Mouse (Mus musculus) heart, embryonic 10.5 days (tissue): ENCODE data around the gene Catsper1. TPM values are rescaled to one million over a fixed set of nuclear protein-coding genes. Genes with fewer than 3 reads are reported as not detected.
A peak's percentile ranks its signal among the peaks of the same experiment; 100 is the strongest.

Source experiments
- DNase-seq: peaks from one replicate; pipeline ENCODE4 v3.0.0-alpha.2; 2017; ENCODE audit warnings: low spot score
- H3K27ac ChIP-seq: fragments of 300-500 bp; sonication (generic); 2 replicates; pipeline ENCODE4 v1.5.1; 2016; ENCODE audit warnings: mild to moderate bottlenecking
- H3K27me3 ChIP-seq: fragments of 300-500 bp; sonication (generic); 2 replicates; pipeline ENCODE4 v1.6.1; 2016; ENCODE audit warnings: mild to moderate bottlenecking; ENCODE audit not compliant: poor library complexity, insufficient read depth, severe bottlenecking
- H3K36me3 ChIP-seq: fragments of 300-500 bp; sonication (generic); 2 replicates; pipeline ENCODE4 v1.6.1; 2016; ENCODE audit warnings: mild to moderate bottlenecking, moderate library complexity
- H3K4me1 ChIP-seq: fragments of 300-500 bp; sonication (generic); 2 replicates; pipeline ENCODE4 v1.6.1; 2016; ENCODE audit warnings: mild to moderate bottlenecking
- H3K4me3 ChIP-seq: fragments of 300-500 bp; sonication (generic); 2 replicates; pipeline ENCODE4 v1.5.1; 2016; ENCODE audit warnings: mild to moderate bottlenecking, moderate library complexity
- H3K9me3 ChIP-seq: fragments of 300-500 bp; sonication (generic); 2 replicates; pipeline ENCODE4 v1.6.1; 2016; ENCODE audit warnings: mild to moderate bottlenecking, moderate library complexity
- WGBS: fragments of 180-500 bp; shearing (Covaris S2); methylation state at CpG from one replicate; pipeline ENCODE4 v1.1.7; 2016; 5-methylcytosine and 5-hydroxymethylcytosine counted together
- polyA plus RNA-seq: library from polyadenylated mRNA; unstranded; fragments of >200 nt; fragmentation: Nextera tagmentation; extraction: Ambion mirVana; gene quantifications from 2 replicates; pipeline ENCODE4 v1.2.1, GENCODE M21; 2016

Gene Catsper1
- polyA plus RNA-seq = not detected in 2 replicates

DNA sequence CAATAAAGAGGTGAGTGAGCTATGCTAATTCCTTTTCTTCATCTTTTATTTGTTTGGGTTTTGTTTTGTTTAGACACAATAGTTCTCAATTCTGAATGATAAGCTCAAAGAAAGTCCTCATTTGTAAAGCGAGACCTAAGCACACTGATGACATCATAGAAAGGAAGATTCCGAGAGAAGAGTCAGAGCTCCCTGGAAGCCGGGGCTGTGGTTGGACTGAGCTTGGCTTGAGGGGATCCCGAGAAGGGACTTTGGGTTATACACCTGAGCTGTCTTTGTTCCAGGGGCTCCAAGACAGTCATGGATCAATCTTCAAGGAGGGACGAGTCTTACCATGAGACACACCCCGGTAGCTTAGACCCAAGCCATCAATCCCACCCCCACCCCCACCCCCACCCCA lies at the start of gene Catsper1:
Gene Catsper1 (plus strand): TSS at position 301 of the 400 bp plus-strand sequence.
- Histone ChIP-seq H3K36me3 (no peaks in the 10 kb centered on the region), H3K9me3 (no peaks in the 10 kb centered on the region), H3K4me1 (peaks cover 8% of the 10 kb centered on the region), H3K27ac (no peak within 1 kb of the TSS), H3K27me3 (no peaks in the 10 kb centered on the region), H3K4me3 (no peak within 1 kb of the TSS)
- 79% methylated on average over 6 of the region's 6 CpGs for WGBS
- no peak for DNase-seq

- 0 out of 2 replicates have a peak, but pooled peaks cover 4% of the 10 kb centered on the region for H3K27me3 ChIP-seq
- peak within 1 kb of the TSS; percentile 91 for H3K27ac ChIP-seq
- under 1% methylated on average over 46 of the region's 46 CpGs for WGBS
- H3K36me3 ChIP-seq = peaks cover 40% of the 10 kb centered on the region
- DNase-seq = peak; percentile 100
- H3K4me3 ChIP-seq = peak within 1 kb of the TSS; percentile 82
- H3K4me1 ChIP-seq = peaks cover 48% of the 10 kb centered on the region
- H3K9me3 ChIP-seq = no peaks in the 10 kb centered on the region
Observed at GRCm38 (mm10) chr19:5294972-5295735, 40.4 kb upstream of the Catsper1 start, which contains the start of gene Sf3b2. Sf3b2 (minus strand) TSS chr19:5295455.

- 0 out of 2 replicates have a peak, but pooled peaks cover 4% of the 10 kb centered on the region for H3K27me3 ChIP-seq
- H3K27ac ChIP-seq = peak overlapping the region; percentile 91
- no peak for DNase-seq
- WGBS = 6% methylated on average over 13 of the region's 13 CpGs
- peaks cover 34% of the 10 kb centered on the region for H3K36me3 ChIP-seq
- peak overlapping the region; percentile 82 for H3K4me3 ChIP-seq
- H3K4me1 ChIP-seq = peaks cover 48% of the 10 kb centered on the region
- H3K9me3 ChIP-seq = no peaks in the 10 kb centered on the region
Observed at GRCm38 (mm10) chr19:5295736-5296075, 39.8 kb upstream of the Catsper1 start.

DNA sequence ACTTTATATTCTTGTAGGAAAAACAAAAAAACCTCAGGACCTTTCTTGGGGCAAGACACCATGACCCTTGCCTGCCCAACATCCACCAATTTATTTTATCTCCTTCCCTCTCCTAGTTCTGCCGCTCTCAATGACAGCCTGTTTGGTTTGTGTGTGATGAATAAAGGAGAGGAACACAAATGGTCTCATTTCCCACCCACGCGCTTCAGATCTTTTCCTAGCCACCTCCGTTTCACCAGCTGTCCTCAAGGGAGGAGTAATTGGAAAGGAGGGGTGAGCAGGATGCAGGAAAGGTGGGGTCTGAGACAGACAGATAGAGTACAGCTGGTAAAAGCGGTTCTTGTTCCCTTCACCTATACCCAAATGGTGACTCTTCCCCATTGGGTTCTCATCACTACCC lies 38.9 kb upstream of the Catsper1 start:
- 64% methylated on average over 5 of the region's 5 CpGs for WGBS
- Histone ChIP-seq H3K27me3 (0 out of 2 replicates have a peak, but pooled peaks cover 4% of the 10 kb centered on the region), H3K4me1 (peaks cover 48% of the 10 kb centered on the region), H3K9me3 (no peaks in the 10 kb centered on the region), H3K27ac (no peak overlapping the region), H3K36me3 (peaks cover 25% of the 10 kb centered on the region), H3K4me3 (0 out of 2 replicates have a peak overlapping the region, but pooled peaks have one; percentile 82)
- DNase-seq = no peak

GRCm38 (mm10) chr19:5297903-5298800 lies 37.4 kb upstream of the Catsper1 start, which contains the start of gene Gal3st3:
Gal3st3 (plus strand) TSS chr19:5298331.
- Histone ChIP-seq H3K4me1 (peaks cover 53% of the 10 kb centered on the region), H3K36me3 (peaks cover 10% of the 10 kb centered on the region), H3K4me3 (peak within 1 kb of the TSS; percentile 64), H3K27ac (peak within 1 kb of the TSS; percentile 82), H3K9me3 (no peaks in the 10 kb centered on the region), H3K27me3 (0 out of 2 replicates have a peak, but pooled peaks cover 4% of the 10 kb centered on the region)
- 7% methylated on average over 32 of the region's 32 CpGs for WGBS
- no peak for DNase-seq

GRCm38 (mm10) chr19:5300588-5300987 lies 35.0 kb upstream of the Catsper1 start:
- WGBS = 77% methylated on average over 6 of the region's 6 CpGs
- Histone ChIP-seq H3K27ac (no peak overlapping the region), H3K4me3 (no peak overlapping the region), H3K4me1 (peaks cover 42% of the 10 kb centered on the region), H3K27me3 (0 out of 2 replicates have a peak, but pooled peaks cover 4% of the 10 kb centered on the region), H3K36me3 (no peaks in the 10 kb centered on the region), H3K9me3 (no peaks in the 10 kb centered on the region)
- no peak for DNase-seq

DNA sequence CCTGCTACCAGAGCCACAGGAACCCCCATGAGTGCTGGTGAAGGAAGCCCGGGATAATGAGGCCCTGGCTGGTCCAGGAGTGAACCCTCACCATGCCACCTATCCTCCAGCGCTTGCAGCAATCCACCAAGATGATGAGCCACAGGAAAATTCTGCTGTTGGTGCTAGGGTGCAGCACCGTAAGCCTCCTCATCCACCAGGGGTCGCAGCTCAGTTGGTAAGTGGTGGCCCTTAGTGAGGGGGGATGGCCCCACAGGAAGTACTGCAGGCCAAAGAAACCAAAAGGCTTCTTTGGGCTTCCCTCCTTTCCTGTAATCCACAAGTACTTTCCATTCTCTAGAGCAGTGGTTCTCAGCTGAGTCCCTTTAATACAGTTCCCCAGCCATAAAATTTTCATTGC lies 33.1 kb upstream of the Catsper1 start:
- Histone ChIP-seq H3K36me3 (peaks cover 6% of the 10 kb centered on the region; the same call in 1 of the 2 replicates), H3K9me3 (no peaks in the 10 kb centered on the region), H3K27me3 (peaks cover 21% of the 10 kb centered on the region), H3K4me3 (no peak overlapping the region), H3K27ac (no peak overlapping the region), H3K4me1 (peaks cover 30% of the 10 kb centered on the region)
- WGBS = 14% methylated on average over 4 of the region's 4 CpGs
- no peak for DNase-seq

- Histone ChIP-seq H3K36me3 (peaks cover 11% of the 10 kb centered on the region; the same call in 1 of the 2 replicates), H3K4me3 (no peak overlapping the region), H3K27ac (no peak overlapping the region), H3K9me3 (no peaks in the 10 kb centered on the region), H3K27me3 (peaks cover 26% of the 10 kb centered on the region), H3K4me1 (peaks cover 14% of the 10 kb centered on the region)
- 74% methylated on average over 6 of the region's 6 CpGs for WGBS
- no peak for DNase-seq
Observed at GRCm38 (mm10) chr19:5306279-5306678, 29.3 kb upstream of the Catsper1 start.

GRCm38 (mm10) chr19:5306968-5307734 lies 28.4 kb upstream of the Catsper1 start:
- 31% methylated on average over 98 of the region's 98 CpGs for WGBS
- H3K4me3 ChIP-seq = peak overlapping the region; percentile 52
- peak overlapping the region; percentile 64 for H3K27ac ChIP-seq
- H3K36me3 ChIP-seq = peaks cover 11% of the 10 kb centered on the region; the same call in 1 of the 2 replicates
- peaks cover 26% of the 10 kb centered on the region for H3K27me3 ChIP-seq
- no peaks in the 10 kb centered on the region for H3K9me3 ChIP-seq
- H3K4me1 ChIP-seq = peaks cover 14% of the 10 kb centered on the region
- no peak for DNase-seq

- DNase-seq = no peak
- H3K27ac ChIP-seq = no peak overlapping the region
- no peak overlapping the region for H3K4me3 ChIP-seq
- WGBS = 83% methylated on average over 7 of the region's 7 CpGs
- H3K36me3 ChIP-seq = peaks cover 11% of the 10 kb centered on the region; the same call in 1 of the 2 replicates
- peaks cover 26% of the 10 kb centered on the region for H3K27me3 ChIP-seq
- H3K9me3 ChIP-seq = no peaks in the 10 kb centered on the region
- peaks cover 10% of the 10 kb centered on the region for H3K4me1 ChIP-seq
Observed at GRCm38 (mm10) chr19:5309025-5309424, 26.5 kb upstream of the Catsper1 start.

DNA sequence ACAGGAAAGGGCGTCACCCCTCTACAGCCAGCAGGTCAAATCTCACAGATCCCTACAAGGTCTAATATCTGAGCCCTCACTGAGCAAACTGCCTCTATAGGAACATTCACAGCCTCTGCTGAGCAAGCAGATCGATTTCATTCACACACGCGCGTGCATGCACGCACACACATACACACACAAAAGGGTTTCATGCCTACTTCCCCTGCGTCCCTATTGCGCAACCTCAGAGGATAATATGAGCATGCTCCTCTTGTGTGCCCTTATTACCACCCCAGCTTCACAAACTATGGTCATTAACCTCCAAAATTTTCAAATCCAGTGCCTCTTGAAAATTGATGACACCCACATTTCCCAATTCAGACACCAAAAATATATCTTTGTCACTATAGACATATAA lies 22.4 kb upstream of the Catsper1 start:
- 88% methylated on average over 8 of the region's 8 CpGs for WGBS
- Histone ChIP-seq H3K4me3 (no peak overlapping the region), H3K36me3 (no peaks in the 10 kb centered on the region), H3K27me3 (peaks cover 1% of the 10 kb centered on the region), H3K27ac (no peak overlapping the region), H3K4me1 (no peaks in the 10 kb centered on the region), H3K9me3 (peaks cover 7% of the 10 kb centered on the region; the same call in 1 of the 2 replicates)
- DNase-seq = no peak

DNA sequence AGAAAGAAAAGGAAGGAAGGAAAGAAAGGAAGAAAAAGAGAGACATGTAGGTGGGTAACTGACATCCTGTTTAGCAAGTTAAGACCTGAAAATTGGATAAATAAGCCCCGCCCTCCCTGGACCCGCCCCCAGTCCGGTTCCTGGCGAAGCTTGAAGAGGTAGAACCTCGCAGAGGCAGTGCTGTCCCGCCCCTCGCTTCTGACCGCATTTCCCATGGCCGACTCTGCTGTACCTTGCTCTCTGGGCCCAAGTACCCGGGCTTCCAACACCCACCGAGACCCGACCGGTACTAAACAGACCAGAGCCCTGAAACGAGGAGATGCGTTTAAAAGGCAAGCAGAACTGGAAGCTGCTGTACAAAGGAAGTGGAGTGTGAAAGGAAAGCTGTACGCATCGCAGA lies 11.7 kb upstream of the Catsper1 start:
- no peaks in the 10 kb centered on the region for H3K27me3 ChIP-seq
- no peaks in the 10 kb centered on the region; the same call in 1 of the 2 replicates for H3K4me1 ChIP-seq
- no peak overlapping the region for H3K27ac ChIP-seq
- H3K4me3 ChIP-seq = no peak overlapping the region
- H3K36me3 ChIP-seq = no peaks in the 10 kb centered on the region
- no peaks in the 10 kb centered on the region for H3K9me3 ChIP-seq
- no peak for DNase-seq
- WGBS = 53% methylated on average over 17 of the region's 17 CpGs
